Mouse (Mus musculus): ENCODE measurements around the gene Thra.

The Thra gene

DNA sequence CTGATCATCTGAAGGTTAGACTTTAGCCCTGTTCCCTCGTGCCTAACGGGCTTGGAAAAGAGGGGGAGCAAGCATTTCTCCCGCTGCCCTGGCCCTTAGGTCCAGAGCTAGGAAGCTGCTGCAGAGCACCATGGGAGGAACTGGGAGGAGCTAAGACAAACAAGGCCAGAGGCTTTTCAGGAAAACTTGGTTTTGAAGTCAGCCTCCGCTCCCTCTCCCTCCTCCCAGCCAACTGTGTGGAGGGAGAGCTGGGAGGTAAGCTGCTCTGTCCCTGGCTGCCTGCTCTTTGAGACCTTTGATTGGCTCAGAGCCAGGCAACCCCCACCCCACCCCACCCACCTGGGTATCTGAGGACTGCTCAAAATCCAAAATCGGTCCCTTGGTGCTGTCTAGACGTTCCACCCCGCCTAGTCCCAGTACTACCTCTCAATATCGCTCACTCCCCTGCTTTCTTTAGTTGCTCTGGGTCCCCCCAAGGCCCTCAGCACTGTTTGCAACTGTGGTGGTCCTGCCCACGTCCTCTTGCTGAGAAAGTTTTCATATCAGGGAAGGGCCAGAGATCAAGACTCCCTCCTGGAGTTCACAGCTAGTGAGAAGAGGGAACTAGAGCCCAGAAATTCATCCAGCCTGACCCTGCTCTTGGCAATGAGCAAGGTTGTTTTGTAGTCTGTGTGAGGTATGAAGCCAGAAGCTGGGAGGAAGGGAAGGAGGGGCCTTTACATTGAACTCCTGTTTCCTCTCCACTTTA, 36.6 kb downstream of the Thra start:
- peak; percentile 31 for DNase-seq (ENCODE audit: extremely low spot score, low spot score)

DNA sequence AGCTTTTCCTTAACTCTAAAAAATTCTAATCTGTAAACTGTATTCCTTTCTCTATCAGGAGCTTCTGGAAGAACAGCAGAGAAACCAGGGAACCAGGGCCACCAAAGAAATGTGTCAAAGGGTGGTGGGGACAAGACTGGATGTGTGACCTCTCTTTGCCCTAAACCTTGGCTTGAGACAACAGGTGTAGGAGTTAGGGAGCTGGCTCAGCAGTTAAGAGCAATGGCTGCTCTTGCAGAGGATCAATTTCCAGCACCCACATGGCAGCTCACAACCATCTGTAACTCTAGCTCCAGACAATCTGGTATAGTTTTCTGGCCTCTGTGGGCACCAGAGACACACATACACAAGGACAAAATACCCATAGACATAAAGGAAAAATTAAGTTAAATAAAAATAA, 37.5 kb downstream of the Thra start:
- DNase-seq (ENCODE audit: extremely low spot score, low spot score) = no peak

DNA sequence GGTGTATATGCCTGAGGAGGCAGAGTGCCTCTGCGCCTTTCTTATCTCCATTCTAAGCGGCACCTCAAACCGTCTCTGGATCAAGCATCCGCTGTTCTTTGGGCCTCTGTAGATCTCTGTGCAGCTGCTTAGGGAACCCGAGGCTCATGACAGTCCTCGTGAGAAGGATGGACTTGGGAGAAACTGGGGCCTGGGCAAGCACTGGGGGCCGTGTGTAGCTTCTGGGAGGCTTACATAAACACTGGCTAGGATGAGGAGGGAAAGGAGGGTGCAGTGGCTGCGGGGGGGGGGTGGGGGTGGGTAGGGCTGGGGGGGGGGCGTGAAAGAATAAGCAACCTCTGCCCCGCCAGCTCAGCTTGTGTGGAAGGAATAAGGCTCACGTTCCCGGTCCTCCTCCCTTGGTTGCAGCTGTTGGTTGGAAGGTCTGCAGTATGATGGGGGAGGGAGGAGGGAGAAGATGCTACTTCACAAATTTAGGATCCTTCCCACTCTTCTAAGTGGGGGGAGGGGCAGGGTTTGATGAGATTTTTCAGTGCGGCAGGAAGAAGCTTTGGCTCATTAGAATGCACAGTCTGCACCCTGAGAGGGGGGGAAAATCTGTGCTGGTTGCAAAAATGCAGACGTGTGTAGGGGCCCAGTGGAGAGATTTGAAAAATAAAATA, 41.5 kb downstream of the Thra start:
- no peak for DNase-seq (ENCODE audit: extremely low spot score, low spot score)

DNA sequence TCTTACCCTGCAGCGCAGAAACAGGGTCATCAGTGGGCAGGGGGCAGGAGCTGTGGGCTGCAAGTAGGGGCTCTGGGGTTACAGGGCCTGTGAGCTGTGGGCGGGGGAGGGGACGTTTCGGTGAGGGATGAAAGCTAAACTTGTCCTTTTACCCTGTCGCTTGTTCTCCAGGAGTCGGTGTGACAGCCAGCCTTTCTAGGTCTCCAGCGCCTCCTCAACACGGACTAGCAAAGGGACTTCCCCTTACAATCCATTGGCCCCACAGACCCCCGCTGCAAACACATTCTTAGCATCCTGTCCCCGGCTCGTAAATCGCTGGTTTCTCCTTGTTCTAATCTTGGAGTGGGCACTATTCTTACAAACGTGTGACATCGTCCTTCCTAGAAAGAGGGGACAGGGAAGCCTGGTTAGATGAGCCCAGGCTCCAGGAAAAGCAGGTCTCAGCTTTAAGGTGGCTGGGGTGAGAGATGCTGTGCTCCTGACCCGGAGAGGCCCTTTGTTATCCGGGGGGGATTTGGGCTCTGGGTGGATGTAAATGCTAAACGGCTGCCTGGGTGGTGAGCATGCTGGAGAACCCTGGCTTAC, 42.3 kb downstream of the Thra start:
- DNase-seq (ENCODE audit: extremely low spot score, low spot score) = peak; percentile 76

DNA sequence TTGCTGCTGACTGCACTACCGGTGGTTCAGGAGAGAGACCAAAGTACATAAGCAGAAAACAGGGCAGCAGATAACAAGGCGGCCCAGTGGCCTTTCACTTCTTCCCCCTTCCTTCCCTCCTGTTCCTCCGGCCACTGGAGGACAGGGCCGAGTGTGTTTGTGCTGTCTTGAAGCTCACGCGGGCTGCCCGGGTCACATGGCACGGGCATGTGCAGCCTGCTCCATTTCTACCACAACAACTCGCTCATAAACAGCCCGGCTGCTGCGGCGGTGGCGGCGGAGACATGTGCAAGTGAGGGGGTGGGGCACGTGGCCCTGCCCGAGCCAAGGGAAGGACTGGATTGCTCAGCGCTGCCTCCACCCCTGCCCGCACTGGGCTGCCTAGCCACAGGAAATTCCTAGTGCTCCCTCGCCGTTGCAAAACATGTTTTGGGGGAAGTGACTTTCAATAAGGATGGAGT, 42.8 kb downstream of the Thra start:
- DNase-seq (ENCODE audit: extremely low spot score, low spot score) = no peak

DNA sequence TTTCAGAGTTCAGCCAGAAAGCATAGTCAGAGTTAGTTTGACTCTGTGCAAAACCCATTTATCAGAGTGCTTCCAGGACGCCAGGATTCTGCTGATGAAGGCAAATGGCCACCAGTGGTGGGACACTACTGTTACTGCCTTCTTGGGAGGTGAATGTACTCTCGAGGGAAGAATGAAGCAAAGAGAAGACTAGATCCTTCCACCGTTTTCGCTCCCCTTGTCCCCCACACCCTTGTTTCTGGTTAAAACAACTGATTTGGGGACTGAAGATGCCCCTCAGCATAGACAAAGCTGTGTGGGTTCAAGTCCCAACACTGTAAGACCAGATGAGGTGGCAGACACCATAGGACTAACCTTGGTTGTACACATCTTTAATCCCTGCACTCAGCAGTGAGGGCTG, 43.7 kb downstream of the Thra start:
- no peak for DNase-seq (ENCODE audit: extremely low spot score, low spot score)

DNA sequence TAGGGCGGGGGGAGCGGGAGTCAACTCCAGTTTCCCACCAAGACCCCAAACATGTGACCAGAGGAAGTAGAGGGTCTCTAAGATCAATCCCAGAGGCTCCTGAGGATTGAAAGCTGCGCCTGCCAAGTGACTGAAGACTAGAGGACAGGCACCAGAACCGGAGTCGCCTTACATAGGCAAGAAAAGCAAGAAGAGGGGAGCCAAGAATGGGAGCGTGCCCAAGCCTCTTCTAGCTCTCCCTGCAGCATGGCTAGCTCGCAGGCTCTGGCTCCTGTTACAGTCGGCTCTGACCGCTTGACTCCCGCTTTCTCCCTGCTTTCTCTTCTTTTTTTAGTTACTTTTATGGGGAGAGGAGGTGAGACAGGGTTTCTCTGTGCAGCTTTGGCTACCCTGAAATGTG, 44.8 kb downstream of the Thra start:
- DNase-seq (ENCODE audit: extremely low spot score, low spot score) = no peak

DNA sequence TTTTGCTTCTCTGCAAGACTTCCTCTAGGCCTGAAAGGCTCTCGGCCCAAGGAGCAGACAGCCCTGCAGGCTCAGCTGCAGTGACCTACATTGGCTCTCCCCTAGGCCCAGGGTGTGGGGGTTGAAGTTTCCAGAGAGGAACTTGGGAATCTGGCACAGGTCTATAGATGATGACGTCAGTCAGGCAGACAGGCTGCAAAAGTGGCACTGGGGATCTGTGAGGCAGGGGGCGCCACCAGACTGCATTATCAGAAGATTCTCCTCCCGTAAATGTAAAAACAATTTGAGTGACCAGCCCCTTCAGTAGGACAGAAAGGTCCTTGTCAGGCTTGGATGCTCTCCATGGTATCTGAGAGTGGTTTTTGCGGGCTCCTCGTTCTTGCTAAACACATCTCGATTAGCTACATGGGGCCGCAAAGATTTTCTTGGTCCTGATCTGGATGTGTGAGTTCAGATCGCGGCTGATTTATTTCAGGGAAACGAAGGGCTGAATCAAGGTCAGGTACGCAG, 45.4 kb downstream of the Thra start:
- DNase-seq (ENCODE audit: extremely low spot score, low spot score) = peak; percentile 57

DNA sequence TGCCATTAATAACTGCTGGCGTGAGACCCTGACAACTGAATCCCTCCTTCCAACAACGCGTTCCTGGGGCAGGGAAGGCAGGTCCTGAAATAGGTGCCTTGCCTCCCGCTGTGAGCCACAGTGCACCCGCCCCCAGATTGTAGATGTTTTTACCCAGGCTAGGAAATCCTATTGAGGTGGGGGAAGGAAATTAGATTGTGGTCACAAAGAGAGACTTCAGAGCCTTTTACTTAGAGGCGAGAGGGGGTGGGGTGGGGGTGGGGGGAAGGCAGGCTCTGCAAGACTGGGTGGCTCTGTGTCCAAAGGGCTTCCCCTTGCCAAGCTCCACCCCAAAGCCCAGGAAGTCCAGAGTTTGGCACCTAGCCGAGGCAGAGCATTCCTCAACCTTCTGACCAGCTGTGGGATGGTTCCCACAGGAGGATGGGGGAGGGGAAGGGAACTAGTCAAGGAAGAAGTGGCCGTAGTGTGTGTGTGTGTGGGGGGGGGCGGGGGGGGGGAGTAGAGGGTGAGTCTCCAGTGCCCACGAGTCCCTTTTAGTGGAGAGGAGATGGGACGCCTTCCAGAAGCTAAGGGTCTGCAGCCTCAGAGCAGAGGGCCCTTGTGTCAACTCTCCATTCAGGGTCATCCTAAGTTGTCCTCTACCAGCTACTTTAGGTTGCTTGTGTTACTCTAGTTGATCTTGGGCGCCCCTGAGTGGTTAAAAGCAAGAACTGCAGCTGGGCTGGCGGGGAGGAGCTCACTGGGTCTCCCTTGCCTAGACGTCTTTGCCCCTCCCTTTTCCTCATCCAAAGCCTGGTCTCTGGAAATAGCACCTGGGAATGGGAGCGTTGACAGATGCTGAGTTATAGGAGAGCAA, 46.1 kb downstream of the Thra start:
- DNase-seq (ENCODE audit: extremely low spot score, low spot score) = peak; percentile 93

DNA sequence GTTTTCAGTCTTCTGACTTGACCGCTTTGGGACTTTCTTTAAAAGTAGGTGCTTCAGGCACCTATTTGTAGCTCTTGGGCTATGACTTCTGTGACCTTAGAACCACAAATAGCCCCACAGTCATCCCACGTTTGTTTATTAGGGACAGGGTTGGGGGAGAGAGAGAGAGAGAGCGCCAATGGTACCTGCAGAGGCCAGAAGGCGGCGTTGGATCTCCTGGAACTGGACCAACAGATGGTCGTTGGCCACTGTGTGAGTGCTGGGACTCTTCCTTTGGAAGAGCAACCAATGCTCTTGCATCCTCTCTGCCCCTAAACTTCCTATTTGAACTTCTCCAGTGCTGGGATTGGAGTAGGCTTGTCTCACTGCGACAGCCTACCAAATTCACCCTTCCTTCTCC, 46.8 kb downstream of the Thra start:
- no peak for DNase-seq (ENCODE audit: extremely low spot score, low spot score)

DNA sequence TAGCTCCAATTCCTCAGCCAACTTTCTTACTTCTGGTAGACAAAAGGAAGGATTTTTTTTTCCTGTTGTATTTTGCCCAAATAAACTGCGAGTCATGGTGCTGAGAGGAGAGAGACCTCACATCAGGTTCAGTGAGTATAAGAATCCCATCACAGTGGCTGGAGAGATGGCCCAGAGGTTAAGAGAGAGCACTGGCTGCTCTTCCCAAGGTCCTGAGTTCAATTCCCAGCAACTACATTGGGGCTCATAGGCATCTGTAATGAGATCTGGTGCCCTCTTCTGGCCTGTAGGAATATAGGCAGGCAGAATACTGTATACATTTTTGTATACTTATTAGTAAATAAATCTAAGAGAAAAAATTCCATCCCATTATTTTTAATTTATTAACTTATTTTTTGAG, 47.3 kb downstream of the Thra start:
- no peak for DNase-seq (ENCODE audit: extremely low spot score, low spot score)

DNA sequence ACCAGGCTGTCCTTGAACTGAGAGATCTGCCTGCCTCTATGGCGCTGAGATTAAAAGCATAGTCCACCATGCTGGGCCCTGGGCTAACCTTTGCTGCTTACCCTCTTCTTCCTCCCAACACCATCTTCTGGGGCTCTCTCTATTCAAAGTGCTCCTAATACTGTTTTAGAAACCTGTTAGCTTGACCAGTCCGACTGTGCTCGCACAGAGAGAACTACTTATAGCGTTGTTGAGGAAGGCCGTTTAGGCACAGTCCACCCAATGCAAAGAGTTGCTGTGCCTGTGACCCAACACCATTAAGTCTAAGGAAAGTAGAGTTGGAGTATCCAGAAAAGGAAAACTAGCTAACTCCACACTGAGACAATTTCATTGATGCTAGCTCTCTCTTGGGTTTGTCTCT, 47.7 kb downstream of the Thra start:
- no peak for DNase-seq (ENCODE audit: extremely low spot score, low spot score)

DNA sequence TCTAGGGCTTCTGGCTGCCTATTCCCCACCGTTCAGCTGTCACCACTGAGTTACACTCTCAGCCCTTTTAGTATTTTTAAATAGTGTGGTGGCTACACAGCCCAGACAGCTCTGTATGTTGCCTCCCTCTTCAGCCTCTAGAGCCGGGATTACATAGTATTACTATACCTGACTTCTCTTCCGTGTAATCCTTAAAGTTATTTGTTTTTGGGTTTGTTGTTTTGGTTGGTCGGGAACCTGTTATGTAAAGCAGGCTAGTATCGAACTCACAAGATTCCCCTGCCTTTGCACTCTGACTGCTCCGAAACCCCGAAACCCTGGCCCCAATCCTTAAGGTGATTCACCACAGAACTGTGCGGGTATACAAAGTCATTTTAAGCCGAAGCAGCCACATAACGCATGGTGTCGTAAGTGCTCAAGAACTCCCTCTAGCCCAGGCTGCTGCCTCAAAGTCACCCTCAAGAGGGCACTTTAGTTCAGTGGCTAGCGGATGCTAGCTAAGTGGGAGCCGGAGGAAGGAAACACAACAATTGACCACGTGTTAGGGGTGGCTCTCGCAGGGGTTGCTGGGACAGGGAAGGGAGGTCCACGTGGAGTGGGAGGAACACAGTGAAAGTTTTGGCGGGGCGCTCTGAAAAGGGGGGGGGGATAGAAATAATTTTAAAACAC, 48.2 kb downstream of the Thra start:
- DNase-seq (ENCODE audit: extremely low spot score, low spot score) = peak; percentile 85

DNA sequence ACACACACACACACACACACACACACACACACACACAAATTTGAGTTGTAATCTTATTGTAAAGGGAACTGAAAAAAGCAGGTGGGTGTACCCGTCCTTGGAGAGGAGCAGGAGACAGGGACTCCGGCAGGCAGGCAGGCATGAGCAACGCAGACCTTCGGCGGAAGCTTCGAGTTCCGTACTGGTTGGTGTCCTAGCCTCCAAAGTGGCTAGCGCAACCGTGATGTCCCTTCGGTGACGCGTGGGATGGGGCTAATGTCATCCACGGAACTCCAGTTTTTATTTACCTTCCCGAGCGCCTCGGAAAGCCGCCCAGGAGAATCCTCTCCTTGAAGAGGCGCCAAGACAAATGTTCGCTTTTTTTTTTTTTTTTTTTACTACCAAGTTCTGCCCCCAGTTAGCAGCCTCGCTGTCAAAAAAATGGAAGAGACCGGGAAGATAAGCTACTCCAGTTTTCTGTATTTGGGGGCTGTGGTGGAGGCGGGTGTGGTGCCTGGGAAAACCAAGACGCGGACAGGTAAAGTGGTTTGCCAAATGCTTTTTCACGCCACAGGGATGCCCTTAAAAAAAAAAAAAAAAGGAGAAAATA, 48.9 kb downstream of the Thra start:
- DNase-seq (ENCODE audit: extremely low spot score, low spot score) = no peak

DNA sequence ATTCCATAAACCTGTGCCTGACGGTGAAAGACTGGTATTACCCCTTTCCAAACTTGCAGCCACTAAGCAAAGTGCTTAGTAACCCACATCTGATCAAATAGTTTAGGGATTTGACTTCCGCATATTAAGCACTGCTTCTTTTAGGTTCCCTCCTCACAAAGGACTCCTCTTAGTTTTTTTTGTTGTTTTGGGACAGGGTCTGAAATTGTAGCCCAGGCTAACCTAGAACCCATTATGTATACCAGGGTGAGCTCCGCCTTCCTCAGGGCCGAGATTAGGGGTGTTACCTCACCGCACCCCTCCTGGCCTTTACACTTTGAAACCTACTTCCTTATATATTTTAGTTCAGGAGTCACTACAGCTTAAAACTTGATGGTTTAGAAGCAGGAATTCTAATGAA, 49.4 kb downstream of the Thra start:
- no peak for DNase-seq (ENCODE audit: extremely low spot score, low spot score)

DNA sequence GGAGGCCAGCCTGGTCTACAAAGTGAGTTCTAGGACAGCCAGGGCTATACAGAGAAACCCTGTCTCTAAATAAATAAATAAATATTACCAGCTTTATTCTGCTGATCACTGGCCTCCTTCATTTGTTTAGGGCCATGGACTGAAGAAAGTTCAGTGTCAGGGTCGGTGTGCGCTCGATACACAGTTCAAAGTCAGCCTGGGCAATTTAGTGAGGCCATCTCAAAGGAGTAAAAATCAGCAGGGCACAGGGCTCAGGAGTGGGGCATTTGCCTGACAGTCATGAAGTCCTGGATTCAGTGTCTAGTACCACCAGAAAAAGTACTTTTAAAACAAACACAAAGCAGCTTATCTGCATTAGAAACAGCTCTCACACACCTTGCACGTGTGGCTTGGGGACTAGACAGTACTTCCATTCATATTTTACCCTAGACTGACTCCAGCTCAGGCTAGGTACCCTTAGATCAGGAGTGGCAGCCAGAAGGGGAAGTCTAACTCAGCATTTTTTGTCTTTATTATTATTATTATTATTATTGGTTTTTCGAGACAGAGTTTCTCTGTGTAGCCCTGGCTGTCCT, 50.3 kb downstream of the Thra start:
- no peak for DNase-seq (ENCODE audit: extremely low spot score, low spot score)

DNA sequence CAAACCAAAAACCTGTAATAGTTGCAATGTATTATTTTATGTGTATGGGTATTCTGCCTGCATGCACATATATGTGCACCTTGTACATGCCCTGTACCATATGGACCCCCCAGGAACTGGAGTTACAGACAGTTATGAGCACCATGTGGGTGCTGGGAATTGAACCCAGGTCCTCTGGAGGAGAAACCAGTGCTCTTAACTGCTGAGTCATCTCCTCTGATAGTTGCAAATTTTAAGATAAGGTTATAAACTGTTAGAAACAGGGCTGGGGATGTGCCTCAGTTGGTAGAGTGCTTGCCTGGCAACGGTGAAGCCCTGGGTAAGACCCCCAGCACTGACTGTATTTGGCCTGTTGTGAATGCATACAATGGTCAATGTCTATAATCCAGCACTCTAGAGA, 51.0 kb downstream of the Thra start:
- no peak for DNase-seq (ENCODE audit: extremely low spot score, low spot score)

DNA sequence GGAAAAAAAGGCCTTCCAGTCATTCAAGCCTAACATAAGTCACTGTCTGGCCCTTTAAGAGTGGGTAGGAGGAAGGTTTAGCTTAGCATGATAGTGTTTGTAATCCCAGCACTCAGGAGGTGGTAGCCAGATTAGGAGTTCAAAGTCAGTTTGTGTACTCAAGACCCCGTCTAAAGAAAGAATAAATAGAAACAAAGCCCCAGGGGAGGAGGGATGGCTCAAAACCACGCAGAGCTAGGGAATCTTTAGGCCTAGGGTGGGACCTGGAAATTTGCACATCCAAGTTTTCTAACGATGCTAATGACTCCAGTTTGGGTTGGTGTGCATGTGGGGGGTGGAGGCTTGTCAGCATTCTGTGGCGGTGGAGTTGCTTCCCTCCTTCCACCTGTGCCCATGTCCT, 51.6 kb downstream of the Thra start:
- no peak for DNase-seq (ENCODE audit: extremely low spot score, low spot score)

DNA sequence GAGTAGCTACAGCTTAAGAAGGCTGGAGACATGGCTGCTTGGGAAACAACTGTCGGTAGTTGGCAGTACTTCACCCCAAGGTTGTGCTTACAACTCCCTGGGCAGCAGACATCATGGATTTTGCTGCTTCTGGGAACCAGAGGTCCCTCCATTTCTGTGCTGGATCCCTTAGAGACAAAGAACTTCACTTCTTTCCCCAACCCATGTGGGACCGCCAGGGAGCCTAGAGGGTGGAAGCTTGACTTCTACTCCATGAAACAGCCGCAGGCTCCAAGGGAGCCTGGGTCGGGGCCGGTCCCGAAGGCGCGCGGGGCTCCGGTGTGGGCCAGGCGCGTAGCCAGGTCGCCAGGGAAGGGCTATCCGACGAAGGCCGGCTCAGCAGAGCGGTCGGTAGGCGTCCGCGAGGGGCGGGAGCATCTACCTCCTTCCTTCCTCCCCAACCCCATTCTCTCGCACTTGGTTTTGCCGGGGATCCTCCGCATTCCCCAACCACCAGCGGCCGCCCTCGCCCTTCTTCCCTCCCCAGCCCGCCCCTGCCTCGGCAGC, 54.1 kb downstream of the Thra start:
- no peak for DNase-seq (ENCODE audit: extremely low spot score, low spot score)
